Mouse (Mus musculus) brain, adult 10 weeks (tissue): ENCODE measurements around the gene Cacng2. TPM values are rescaled to one million over a fixed set of nuclear protein-coding genes. Genes with fewer than 3 reads are reported as not detected.

Experiments
- polyA plus RNA-seq: library from polyadenylated mRNA; stranded (reverse); fragments of 350-450 nt; fragmentation: Illumina TruSeq; extraction: RNeasy Lipid Tissue Mini Kit (QIAGEN cat#74804); gene quantifications from one replicate; pipeline ENCODE4 v1.2.3, GENCODE M21; 2015; ENCODE audit warnings: low read depth, low replicate concordance

Gene Cacng2
- 37.5 TPM for polyA plus RNA-seq

DNA sequence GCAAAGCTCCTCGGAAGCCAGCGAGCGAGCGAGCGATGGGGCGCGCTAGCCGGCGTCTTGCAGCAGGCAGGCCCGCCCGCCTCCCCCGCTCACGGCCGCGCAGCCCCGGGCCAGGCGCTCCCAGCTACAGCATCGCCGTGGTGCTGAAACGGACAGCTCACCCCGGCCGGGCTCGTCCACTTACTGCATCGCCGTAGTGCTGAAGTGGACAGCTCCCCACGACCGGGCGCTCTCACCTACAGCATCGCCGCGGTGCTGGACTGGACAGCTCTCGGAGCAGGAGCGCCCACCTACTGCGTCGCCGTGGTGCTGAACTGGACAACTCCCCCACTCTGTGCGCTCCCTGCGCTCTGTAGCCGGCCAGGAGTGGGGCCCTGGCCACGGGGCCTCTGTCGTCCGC is at the start of gene Cacng2:
Gene Cacng2 (minus strand): TSS at position 325 of the 400 bp plus-strand sequence.

DNA sequence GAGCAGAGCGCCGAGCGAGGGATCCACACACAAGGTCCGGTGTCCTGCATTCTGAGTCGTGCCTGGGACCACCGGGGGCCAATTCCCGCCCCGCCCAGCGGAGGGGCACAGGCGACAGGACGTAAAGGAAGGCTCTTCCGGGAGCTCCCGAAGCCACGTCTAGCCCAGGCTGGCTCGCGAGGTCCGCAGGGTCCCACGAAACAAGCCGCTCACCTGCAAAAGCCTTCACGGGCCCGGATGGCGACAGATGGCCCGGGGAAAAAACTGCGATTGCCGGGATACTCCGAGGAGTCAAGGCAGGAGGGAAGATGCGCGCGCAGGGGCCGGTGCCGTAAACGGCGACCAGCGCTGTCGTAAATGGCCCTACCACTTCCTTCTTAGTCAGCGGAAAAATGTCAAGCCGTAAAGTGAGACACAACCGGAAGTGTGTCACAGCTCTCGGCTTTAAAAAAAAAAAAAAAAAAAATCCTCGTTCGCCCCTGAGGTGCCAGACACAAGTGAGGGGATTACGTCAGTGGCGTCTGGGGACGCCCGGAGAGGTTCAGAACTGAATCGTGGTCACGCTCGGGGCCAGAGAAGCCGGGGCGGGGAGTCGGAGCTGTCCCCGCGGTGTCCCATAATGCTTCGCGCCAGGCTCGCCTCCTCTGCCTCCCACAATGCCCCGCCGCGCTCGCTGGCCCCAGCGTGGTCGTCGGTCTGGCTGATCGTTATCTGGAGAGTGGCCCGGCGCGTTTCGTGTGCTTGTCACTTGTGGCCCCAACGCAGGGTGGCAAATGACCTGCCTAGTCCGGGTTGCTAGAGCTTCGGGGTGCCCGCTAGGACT is 149.1 kb downstream of the Cacng2 start, which contains the start of gene Eif3d:
Gene Eif3d (minus strand): TSS at position 344 of the 823 bp plus-strand sequence.

DNA sequence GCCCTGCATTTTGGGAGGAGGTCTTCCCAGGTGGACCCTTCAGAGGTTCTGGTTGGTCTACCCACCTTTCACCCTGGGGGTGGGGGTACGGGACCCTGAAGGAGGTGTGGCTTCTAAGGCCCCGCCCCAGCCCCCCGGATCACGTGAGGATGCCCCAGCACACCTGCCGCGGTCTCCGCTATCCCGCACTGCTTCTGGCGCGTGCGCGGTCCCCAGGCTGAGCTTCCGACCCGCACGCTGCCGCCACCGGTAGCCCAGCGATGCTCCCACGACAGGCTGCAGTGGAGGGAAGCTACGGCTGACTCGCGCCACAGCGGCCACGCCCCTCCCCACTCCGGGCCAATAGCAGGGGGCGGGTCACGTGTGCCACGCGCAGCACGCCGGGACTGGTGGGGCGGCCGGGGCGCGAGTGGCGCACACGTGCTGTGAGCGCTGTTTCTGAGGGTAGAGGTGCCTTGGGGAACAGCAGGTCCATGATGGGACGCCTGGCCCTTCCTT is 163.4 kb downstream of the Cacng2 start, which contains the start of gene Foxred2:
Gene Foxred2 (minus strand): TSS at position 319 of the 498 bp plus-strand sequence.

Other genes starting within 250 kb of the Cacng2 start
- gene Txn2, start 191.0 kb downstream of the Cacng2 start, polyA plus RNA-seq: 218 TPM
- gene Foxred2, start 163.3 kb downstream of the Cacng2 start, polyA plus RNA-seq: 10.3 TPM
- 107 TPM for gene Eif3d, start 149.2 kb downstream of the Cacng2 start, polyA plus RNA-seq
- 48.2 TPM for gene Ift27, start 54.1 kb upstream of the Cacng2 start, polyA plus RNA-seq
- 239 TPM for gene Pvalb, start 86.4 kb upstream of the Cacng2 start, polyA plus RNA-seq
- gene Ncf4, start 124.8 kb upstream of the Cacng2 start, polyA plus RNA-seq: 1.6 TPM
- 0.45 TPM for gene Csf2rb2, start 185.7 kb upstream of the Cacng2 start, polyA plus RNA-seq
- 1.6 TPM for gene Csf2rb, start 205.7 kb upstream of the Cacng2 start, polyA plus RNA-seq